Mouse (Mus musculus): Measurements from ENCODE around the gene Olfr77. TPM values are rescaled to one million over a fixed set of nuclear protein-coding genes. Genes with fewer than 3 reads are reported as not detected.

The Olfr77 gene
- 0.21 and 0.23 TPM in 2 replicates for polyA plus RNA-seq (2015; fragmentation: Nextera tagmentation; extraction: Ambion mirVana)

GRCm38 (mm10) chr9:19916565-19916964 lies at the start of gene Olfr77:
Gene Olfr77 (plus strand): TSS chr9:19916865.
- Histone ChIP-seq H3K4me1 (ENCODE audit: control insufficient read depth, insufficient read depth, low read length) (no peaks in the 10 kb centered on the region), H3K4me3 (replicated peaks; ENCODE audit: low read length) (no peak within 1 kb of the TSS), H3K27ac (ENCODE audit: low read length) (no peak within 1 kb of the TSS), H3K9me3 (replicated peaks; ENCODE audit: control insufficient read depth, low read length) (0 out of 2 replicates have a peak, but pooled peaks cover 3% of the 10 kb centered on the region), H3K27me3 (ENCODE audit: control insufficient read depth, insufficient read depth, low read length) (no peaks in the 10 kb centered on the region), H3K36me3 (ENCODE audit: control insufficient read depth, insufficient read depth, low read length) (no peaks in the 10 kb centered on the region), H3K9ac (ENCODE audit: low read length) (no peak within 1 kb of the TSS), H3K4me2 (ENCODE audit: low read depth, low read length) (no peak within 1 kb of the TSS)
- no peak for ATAC-seq (ENCODE audit: insufficient read depth, low FRiP score)
- 82% methylated on average over 2 of the region's 2 CpGs for WGBS

- no peaks in the 10 kb centered on the region for H3K9me3 ChIP-seq (replicated peaks; ENCODE audit: control insufficient read depth, low read length)
- H3K9ac ChIP-seq (ENCODE audit: low read length): no peak within 1 kb of the TSS
- no peak for ATAC-seq (ENCODE audit: insufficient read depth, low FRiP score)
- no peak within 1 kb of the TSS for H3K4me2 ChIP-seq (ENCODE audit: low read depth, low read length)
- H3K4me1 ChIP-seq (ENCODE audit: control insufficient read depth, insufficient read depth, low read length): no peaks in the 10 kb centered on the region
- H3K27me3 ChIP-seq (ENCODE audit: control insufficient read depth, insufficient read depth, low read length): no peaks in the 10 kb centered on the region
- H3K27ac ChIP-seq (ENCODE audit: low read length): no peak within 1 kb of the TSS
- no peaks in the 10 kb centered on the region for H3K36me3 ChIP-seq (ENCODE audit: control insufficient read depth, insufficient read depth, low read length)
- no peak within 1 kb of the TSS for H3K4me3 ChIP-seq (replicated peaks; ENCODE audit: low read length)
Observed at GRCm38 (mm10) chr9:19887904-19888303, 28.8 kb upstream of the Olfr77 start, which contains the start of gene Olfr862. Gene Olfr862 (minus strand): TSS chr9:19888004.

GRCm38 (mm10) chr9:19911170-19911569 lies 5.5 kb upstream of the Olfr77 start:
- H3K4me1 ChIP-seq (ENCODE audit: control insufficient read depth, insufficient read depth, low read length): no peaks in the 10 kb centered on the region
- ATAC-seq (ENCODE audit: insufficient read depth, low FRiP score): no peak
- no peak overlapping the region for H3K9ac ChIP-seq (ENCODE audit: low read length)
- H3K4me3 ChIP-seq (replicated peaks; ENCODE audit: low read length): no peak overlapping the region
- H3K9me3 ChIP-seq (replicated peaks; ENCODE audit: control insufficient read depth, low read length): no peaks in the 10 kb centered on the region
- no peak overlapping the region for H3K27ac ChIP-seq (ENCODE audit: low read length)
- 60% methylated on average over 4 of the region's 4 CpGs for WGBS
- H3K36me3 ChIP-seq (ENCODE audit: control insufficient read depth, insufficient read depth, low read length): no peaks in the 10 kb centered on the region
- no peak overlapping the region for H3K4me2 ChIP-seq (ENCODE audit: low read depth, low read length)
- H3K27me3 ChIP-seq (ENCODE audit: control insufficient read depth, insufficient read depth, low read length): no peaks in the 10 kb centered on the region

Other genes with a start within 250 kb of the Olfr77 start
- gene Olfr857, start 207.4 kb upstream of the Olfr77 start, polyA plus RNA-seq (2015; fragmentation: Nextera tagmentation; extraction: Ambion mirVana): not detected in 2 replicates
- not detected in 2 replicates for gene Olfr58, start 136.6 kb upstream of the Olfr77 start, polyA plus RNA-seq (2015; fragmentation: Nextera tagmentation; extraction: Ambion mirVana)
- not detected in 2 replicates for gene Olfr859, start 112.0 kb upstream of the Olfr77 start, polyA plus RNA-seq (2015; fragmentation: Nextera tagmentation; extraction: Ambion mirVana)
- not detected in 2 replicates for gene Olfr860, start 67.1 kb upstream of the Olfr77 start, polyA plus RNA-seq (2015; fragmentation: Nextera tagmentation; extraction: Ambion mirVana)
- not detected in 2 replicates for gene Olfr862, start 28.9 kb upstream of the Olfr77 start, polyA plus RNA-seq (2015; fragmentation: Nextera tagmentation; extraction: Ambion mirVana)
- gene Olfr866, start 111.2 kb downstream of the Olfr77 start, polyA plus RNA-seq (2015; fragmentation: Nextera tagmentation; extraction: Ambion mirVana): not detected in 2 replicates
- not detected in 2 replicates for gene Olfr867, start 140.7 kb downstream of the Olfr77 start, polyA plus RNA-seq (2015; fragmentation: Nextera tagmentation; extraction: Ambion mirVana)
- not detected in 2 replicates for gene Olfr868, start 181.8 kb downstream of the Olfr77 start, polyA plus RNA-seq (2015; fragmentation: Nextera tagmentation; extraction: Ambion mirVana)
- gene Olfr869, start 212.1 kb downstream of the Olfr77 start, polyA plus RNA-seq (2015; fragmentation: Nextera tagmentation; extraction: Ambion mirVana): not detected in 2 replicates

Measured in stomach, embryonic 16.5 days (tissue).